Mouse (Mus musculus) megakaryocyte-erythroid progenitor cell, adult 5-6 weeks (primary cell): Measurements from ENCODE around the gene Ramp3. TPM values are rescaled to one million over a fixed set of nuclear protein-coding genes. Genes with fewer than 3 reads are reported as not detected.
A peak's percentile ranks its signal among the peaks of the same experiment; 100 is the strongest.

Source experiments
- ATAC-seq: replicated peaks from 2 replicates; pipeline ENCODE4 v1.8.0; 2016; ENCODE audit warnings: mild to moderate bottlenecking, inconsistent platforms; ENCODE audit not compliant: severe bottlenecking, poor library complexity, low FRiP score, low TSS enrichment
- total RNA-seq, 2 experiments: library from RNA; stranded (forward) in 1 of 2; stranded (reverse) in 1 of 2; fragments of 200-1000, 215-1000 nt in 1 of 2; fragments of >200 nt in 1 of 2; fragmentation: Nextera tagmentation in 1 of 2; gene quantifications; 2 replicates each; pipeline ENCODE4 v1.2.3; 2014 to 2017

The Ramp3 gene
- total RNA-seq, 2 experiments from 2014 or later: not detected

DNA sequence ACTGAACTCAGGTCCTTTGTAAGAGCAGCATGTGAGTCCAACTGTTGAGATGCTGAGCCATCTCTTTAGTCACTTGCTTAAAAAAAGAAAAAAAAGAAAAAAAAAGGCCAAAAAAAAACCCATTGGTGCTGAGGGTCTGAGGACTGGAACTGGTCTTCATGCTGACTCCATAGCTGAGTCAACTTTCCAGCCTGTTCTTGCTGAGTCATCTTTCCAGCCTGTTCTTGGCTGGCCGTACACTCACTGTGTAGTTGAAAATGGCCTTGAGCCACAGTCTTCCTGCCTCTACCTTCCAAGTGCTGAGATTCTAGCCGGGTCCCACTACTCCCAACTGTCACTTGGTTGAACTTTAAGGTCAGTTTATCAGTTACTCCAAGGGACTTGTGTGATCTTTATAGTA lies 8.3 kb downstream of the Ramp3 start:
- ATAC-seq: no peak

DNA sequence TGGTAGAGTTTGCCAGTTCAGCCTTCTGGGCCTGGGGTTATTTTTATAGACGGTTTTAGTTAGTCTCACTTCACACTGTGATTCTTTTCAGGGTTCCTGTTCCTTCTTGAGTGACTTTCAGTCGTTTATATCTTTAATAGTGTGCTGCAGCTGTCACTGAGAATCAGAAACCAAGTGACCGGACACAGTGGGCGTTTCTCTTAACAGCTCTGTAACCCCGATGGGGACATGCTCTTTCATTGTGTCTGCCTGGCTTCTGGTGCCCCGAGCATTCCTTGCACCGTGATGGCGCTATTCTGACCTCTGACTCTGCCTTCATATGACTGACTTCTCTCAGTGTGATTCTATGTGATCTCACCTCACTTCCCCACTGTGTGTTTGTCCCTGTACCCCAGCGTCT lies 10.7 kb downstream of the Ramp3 start:
- ATAC-seq: no peak

DNA sequence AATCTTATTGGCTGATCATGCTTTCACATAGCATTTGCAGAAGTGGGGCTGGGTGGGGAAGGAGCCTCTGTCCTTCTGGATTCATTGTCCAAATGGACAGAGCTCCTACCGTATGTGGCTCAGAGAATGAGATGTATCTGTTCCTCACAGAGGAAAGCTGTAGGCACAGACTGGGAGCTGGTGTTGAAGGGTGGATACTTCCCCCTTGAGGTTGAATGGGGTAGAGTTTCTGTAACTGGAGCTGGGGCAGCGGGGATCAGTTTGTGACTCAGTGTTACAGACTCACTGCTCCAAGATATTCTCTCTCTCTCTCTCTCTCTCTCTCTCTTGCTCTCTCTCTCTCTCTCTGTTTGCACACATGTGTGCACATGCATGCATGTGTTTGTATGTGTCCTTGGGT lies 11.7 kb downstream of the Ramp3 start:
- 0 out of 2 replicates have a peak, but pooled peaks have one; percentile 42 for ATAC-seq

DNA sequence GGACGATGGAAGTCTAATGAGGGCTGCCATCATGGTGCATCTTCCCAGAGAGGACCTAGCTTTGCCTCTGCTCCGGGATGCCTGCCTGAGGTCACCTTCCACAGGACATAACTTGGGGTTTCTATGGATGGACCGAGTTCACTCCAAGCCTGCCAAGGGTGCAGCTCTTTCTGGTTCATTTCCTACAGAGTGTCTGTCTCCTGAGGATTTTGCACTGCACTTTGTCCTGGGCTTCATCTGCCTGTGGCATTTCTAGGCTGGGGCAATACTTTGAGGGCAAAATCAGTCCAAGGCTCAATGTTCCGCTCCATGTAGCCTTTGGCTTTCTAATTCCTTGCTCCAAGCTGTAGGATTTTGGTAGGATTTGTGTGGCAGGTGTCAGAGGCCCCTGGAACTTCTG lies 12.5 kb downstream of the Ramp3 start:
- no peak for ATAC-seq

DNA sequence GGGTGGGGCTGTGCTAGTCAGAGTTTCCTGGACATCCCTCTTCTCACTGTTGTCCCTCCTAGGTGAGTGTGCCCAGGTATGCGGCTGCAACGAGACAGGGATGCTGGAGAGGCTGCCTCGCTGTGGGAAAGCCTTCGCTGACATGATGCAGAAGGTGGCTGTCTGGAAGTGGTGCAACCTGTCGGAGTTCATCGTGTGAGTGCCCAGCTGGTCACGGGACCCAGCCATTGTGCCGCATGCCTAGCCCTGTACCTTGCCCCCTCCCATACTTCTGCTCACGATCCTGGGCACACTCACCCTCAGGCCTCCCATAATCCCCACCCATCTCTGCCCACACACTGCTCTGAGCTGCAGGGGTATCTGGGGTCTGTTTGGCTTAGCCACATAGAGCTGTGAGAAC lies 16.4 kb downstream of the Ramp3 start:
- no peak for ATAC-seq

DNA sequence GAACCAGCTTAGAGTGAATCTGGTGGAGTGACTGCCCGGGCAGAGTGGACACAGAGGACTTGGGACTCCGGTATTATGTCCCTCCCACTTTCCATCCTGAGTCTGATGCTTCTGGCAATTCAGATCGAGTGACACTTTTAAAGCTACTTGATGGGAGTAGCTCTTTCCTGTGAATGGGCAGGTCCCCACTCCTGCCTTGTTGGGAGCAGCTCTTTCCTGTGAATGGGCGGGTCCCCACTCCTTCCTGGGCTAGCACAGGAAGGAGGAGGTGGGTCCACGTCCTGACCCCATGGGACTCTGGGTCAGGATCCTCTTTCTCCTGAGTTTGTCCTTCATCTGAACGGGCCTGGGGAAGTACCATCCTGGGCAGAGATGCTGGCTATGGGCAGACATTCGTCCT lies 17.1 kb downstream of the Ramp3 start:
- ATAC-seq: no peak

DNA sequence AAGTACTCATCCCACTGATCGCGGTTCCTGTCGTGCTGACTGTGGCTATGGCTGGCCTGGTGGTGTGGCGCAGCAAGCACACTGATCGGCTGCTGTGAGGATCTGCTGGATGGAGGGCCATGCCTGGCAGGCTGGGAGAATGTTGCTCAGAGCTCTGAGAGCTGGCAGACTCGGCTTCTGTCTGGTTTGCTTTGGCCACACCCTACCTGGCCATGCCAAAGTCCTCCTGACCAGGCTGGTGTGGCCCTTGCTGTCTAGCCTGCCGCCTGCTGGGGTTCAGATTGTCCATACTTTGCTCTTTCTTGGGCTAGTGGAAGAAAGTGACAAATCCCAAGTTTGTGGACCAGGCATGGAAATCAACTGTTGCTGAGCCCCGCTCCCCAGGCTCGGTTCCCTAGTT lies 18.3 kb downstream of the Ramp3 start:
- ATAC-seq: no peak

DNA sequence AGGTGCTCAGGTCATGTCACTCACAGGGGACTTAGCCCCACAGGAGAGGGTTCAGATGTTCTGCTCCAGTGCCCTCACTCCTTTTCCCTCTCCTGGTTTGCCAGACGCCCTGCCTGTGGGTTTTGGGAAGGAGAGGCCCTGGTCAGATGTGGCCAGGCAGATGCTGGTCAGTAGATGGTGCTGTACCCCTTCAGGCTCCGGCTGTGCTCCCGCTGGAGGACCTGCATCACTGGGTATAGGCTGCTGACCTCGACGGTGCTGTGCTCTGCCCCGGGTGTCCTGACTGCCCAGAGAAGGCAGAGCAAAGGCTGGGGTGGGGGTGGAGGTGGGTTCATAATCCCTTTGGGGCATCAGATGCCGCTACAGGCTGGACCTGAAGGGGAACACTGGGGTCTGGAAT lies 19.2 kb downstream of the Ramp3 start:
- no peak for ATAC-seq

DNA sequence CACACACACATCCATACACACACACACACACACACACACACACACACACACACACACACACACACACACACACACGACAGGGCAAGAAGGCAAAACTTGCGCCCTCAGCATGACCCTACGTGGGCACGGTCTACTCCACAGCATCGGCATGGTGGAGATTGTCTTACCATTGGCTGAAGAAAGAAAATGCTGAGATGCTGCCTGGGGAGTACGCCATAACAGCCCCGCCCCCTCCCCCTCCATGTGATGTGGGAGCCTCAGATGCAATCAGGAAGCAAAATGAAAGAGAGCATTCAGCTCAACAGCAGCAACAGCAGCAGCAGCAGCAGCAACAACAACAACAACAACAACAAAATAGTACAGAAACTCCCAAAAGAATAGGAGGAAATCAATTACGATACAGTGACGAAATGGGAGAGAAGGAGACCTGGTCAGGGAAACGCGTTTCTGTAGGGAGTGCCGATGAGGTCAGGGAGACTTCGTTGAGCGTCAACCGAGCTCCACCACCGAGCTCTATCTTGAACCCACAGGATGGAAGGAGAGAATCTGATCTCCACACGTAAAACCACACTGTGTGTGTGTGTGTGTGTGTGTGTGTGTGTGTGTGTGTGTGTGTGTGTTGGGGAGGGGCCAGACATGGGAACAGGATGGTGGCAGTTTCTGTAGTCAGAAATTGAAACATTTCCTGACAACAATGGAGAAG lies 21.5 kb downstream of the Ramp3 start:
- peak; percentile 67 for ATAC-seq

DNA sequence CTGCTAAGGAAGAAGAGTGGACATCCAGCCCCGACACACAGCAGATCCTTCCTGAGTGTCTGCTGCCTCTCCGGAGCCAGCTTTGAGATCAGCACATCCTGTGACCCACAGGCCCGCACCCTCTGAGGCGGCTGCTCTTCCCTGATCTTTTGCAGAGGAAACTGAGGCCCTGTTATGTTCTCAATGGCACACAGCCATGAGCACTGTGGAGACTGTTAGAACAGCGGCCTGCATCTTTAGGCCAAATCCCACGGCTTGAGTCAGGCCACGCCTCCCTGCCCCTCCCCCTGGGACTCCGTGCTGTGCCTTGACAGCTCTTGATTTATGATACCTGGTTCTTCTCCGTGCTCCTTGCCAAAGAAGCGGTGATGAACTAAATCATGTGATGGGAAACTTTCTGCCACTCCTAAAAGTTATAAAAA lies 22.1 kb downstream of the Ramp3 start:
- peak; percentile 66 for ATAC-seq

DNA sequence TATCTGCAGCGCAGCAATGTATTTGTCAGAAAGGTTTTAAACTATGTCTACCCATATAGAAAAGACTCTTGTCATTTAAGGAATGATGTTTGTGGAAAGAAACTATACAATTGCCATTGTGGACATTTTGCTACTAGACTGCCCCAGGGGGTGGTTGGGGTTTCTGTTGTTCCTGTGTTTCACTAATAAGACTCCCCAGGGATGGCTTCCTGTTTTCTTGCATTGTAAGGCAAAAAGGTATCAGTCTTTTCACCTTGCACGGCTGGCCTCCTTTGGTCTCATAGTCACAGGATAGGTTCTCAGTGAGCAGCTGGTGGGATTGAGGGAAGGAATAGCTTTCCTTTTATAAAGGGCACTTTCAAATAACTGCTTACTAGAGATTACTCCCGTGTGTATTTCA lies 26.4 kb downstream of the Ramp3 start:
- ATAC-seq: no peak

DNA sequence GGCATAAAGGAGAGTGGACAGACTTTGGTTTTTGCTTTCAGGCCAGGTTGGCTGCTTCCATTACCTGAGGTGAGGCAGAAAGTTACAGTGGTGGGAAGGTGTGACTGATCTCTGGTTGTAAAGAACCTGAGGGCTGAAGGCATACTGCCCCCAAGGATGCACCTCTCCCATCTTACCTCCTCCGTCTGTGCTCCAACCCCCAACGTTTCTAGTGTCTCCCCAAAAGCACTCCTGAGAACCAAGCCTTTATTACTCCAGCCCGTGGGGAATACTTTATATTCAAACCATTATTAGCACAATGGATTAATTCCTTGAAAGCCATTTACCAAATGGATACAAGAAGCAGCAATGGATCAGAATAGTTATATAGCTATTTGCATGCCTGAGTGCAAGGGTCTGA lies 30.6 kb downstream of the Ramp3 start:
- no peak for ATAC-seq

DNA sequence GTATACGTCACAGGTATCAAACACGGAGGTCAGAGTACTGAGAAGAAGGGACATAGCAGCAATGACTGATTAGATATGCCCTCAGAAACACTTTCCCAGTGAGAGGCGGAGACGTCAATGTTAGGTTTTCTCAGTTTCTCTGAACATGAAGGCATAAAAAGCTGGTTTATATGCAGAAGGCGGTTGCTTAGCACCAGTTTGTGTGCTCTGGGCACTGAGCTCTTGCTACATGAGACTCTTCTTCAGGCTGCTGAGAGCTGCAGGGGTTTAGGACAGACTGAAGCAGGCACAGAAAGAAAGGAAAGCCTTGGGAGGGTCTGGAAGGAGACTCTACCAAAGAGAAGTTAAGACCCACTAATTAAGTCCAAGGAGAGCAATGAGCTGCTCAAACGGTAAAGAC lies 34.0 kb downstream of the Ramp3 start:
- no peak for ATAC-seq

DNA sequence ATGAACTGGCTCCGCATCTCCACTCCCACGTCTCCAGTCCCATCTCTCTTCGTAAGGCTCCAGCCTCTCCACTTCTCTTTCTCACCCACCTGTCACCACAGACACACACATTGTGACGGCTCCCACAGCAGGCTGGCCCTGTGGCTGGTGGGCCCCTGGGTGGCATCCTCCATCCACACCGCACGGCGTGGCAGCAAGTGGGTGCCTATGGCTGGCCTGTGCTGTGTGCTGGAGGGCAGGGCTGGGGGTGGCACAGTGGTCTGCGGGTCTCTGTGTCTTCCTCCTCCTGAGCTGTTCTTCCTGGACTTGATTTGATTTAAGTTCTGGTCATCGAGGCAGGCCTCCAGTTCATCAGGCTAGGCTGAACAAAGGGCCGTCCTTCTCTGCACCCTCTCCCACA lies 35.8 kb downstream of the Ramp3 start:
- ATAC-seq: no peak

DNA sequence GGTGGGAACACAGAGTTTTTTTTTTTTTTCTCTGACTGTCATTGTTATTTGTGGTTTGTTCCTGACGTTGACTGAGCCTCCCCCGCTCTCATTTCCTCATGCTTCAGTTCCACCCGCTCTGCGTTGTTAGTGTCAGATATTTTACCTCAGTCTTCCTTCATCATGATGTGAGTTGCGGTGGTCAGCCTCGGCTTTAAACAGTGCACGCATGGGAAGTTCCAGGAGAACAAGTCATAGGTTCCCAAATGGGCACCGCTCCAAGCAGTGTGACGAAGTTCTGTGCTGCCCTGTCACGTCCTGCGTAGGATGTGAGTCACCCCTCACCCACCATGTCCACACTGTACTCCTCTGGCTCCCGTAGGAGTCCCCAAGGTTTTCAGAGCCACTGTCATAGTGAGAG lies 36.9 kb downstream of the Ramp3 start:
- peak; percentile 62 for ATAC-seq

DNA sequence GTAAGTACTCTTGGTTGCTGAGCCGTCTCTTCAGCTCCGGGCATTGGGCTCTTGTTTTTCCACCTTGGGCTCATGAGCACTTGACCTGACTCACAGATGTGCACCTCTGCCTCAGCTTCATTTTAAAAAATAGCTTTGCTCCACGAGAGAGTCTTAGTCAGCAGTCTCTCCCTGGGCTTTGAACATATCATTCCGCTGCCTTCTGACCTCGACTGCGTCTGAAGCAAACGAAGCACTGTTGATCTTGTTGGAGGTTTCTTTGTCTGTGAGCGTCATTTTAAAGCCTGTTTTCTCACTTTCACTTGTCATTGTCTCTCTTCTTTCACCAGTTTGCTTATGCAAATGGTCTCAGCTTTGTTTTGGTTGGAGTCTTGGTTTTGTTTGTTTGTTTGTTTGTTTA lies 38.2 kb downstream of the Ramp3 start:
- no peak for ATAC-seq

DNA sequence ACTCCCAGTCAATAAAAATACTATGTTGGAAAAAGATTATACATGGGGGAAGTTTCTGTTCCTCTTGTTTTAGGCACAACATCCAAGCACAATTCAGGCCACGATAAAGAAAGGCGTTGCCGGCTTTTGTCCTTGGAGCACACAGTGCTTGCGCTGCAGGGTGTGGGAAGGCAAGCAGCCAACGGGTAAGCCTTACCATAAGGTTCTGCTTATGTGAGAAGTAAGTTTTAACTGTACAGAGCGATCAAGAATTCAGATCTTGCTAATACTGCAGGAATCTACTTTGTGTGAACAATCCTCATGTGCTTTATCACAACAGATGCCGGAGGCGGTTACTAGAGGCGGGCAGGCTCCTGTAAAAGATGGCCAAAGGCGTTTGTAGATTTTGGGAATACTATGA lies 39.4 kb downstream of the Ramp3 start:
- no peak for ATAC-seq

DNA sequence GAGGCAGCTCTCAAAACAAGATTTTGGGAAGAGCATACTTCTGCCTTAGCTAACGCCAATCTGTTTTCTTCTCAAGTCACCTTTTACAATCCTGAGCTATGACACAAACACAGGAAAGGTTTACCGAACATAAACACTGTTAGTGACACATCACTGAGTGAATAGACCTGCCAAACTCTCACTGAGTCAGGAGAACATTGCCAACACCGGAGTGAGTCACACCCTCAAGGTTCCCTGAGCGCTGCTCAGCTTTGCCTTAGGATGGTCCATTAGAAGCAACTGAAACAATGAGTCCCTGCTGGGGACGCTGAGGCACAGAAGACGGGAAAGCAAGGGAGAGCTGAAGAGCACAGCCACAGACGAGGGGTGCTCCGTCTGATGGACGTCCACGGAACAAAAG lies 40.0 kb downstream of the Ramp3 start:
- no peak for ATAC-seq

DNA sequence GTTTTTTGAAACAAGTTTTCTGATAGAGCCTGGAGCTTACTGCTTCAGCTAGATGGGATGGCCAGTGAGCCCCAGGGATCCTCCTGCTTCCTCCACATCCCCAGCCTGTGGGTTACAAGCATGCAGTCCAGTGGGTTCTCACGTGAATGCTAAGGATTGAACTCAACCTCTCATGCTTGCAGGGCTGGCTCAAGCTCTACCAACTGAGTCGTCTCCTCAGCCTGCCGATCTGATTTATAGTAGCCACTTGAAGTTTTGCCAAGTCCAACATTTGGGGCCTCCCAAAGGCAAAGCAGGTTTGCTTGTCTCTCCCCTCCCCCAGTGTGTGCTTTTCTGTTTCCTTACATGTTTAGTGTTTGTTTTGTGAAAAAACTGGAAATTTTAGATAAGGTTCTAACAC lies 43.9 kb downstream of the Ramp3 start:
- no peak for ATAC-seq

DNA sequence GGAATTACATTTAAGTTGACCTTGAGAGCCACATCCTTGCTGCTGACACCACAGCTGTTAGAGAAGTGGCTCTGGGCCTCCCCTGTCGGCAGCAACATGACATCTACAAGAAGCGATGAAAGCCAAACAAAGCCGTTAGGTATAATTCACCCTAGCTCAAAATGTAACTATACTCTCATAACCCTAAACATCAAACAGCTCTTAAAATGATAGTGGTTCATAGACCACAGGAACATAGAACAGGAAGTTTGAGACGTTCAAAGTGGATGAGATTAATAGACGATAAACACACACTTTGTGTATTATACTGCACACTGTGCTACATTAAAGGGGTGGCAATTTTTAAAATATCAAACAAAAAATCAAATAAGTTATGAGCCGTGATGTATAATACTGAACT lies 46.5 kb downstream of the Ramp3 start:
- no peak for ATAC-seq

DNA sequence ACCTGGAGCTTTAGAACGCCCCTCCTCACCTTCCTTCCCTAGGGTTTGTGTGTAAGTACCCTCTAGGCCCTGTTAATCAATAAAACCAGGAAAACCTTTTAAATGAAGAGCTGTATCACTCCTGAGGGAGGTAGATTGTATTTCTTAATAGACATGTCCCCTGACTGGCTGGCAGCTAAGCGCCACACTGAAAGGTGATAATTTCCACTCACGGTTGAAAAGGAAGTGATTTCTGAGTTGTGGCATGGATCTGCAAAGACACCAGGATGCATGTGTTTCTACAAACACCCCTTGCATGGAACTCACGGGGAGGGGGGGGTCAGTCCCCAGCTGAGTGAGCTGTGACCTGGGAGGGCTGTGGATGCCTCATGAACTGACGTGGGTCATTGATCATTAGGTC lies 47.2 kb downstream of the Ramp3 start:
- ATAC-seq: no peak

DNA sequence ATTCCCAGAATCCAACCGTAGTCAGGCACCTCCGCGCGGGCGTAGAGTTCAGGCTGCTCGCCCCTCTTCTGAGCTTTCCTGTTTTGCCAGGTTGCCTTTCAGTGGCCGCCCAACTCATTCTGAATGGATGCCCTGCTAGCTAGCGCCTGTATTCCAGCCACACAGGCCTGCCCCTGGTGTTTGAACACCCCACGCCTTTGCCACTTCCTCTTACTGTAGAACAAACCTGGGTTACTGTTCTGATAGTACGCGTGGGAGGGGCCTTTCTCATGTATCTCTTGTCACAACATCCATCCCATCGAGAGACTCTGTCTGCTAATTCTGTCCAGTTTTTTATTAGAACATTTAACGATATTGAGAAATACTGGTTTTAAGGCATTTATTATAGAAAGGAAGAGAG lies 48.5 kb downstream of the Ramp3 start:
- no peak for ATAC-seq
